40 mouse cellular contexts compared by ENCODE assay signal in the genomic region with DNA sequence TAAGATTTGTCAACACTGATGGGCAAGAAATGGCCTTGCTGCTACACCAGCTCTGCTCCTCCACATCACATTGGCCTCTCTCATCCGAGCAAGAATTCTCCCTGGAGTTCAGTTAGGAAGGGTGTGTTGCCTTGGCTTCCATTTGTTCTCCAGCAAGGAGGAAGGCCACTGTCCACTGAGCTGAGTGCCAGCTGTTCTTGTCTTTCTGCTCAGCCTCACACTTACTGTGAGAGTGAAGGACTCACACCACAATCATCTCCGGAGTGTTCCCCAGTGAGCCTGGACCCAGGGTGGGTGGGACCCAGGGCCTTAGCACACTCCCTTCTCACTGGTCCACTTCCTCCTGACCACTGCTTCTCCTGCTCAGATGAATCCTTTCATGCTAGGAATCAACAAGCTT. TPM values are rescaled to one million over a fixed set of nuclear protein-coding genes. Genes with fewer than 3 reads are reported as not detected.
"Had no signal": no experiment of that assay in that cellular context is flagged by ENCODE, and none has a peak within 500 bp of the region (broad histone marks: within the 10 kb centered on the region; RNA-seq: fewer than 3 reads in every experiment).

No protein-coding gene starts in this region.

- DNase-seq: gastrocnemius, adult 2 months; gastrocnemius, postnatal 14 days; gastrocnemius, postnatal 36 days; heart, adult 2 months; heart, postnatal 14 days; heart, postnatal 36 days; kidney, adult 11 months; kidney, adult 2 months; kidney, adult 9 months; kidney, postnatal 14 days; kidney, postnatal 36 days; layer of hippocampus, adult 9-11 months; layer of hippocampus, postnatal 36 days; left cerebral cortex, postnatal 4 days had no signal

- ATAC-seq: hindbrain, postnatal 0 days; intestine, embryonic 16.5 days; liver, embryonic 12.5 days had no signal

- H3K4me3 ChIP-seq: gastrocnemius, adult 2 months; heart, adult 2 months; heart, embryonic 13.5 days; heart, embryonic 15.5 days; hindbrain, embryonic 13.5 days; hindbrain, embryonic 15.5 days; kidney, embryonic 15.5 days; limb, embryonic 13.5 days; limb, embryonic 15.5 days; liver, embryonic 12.5 days had no signal

- H3K36me3 ChIP-seq: heart, embryonic 13.5 days; heart, embryonic 15.5 days; hindbrain, embryonic 13.5 days; hindbrain, embryonic 15.5 days; kidney, embryonic 15.5 days; limb, embryonic 15.5 days; liver, embryonic 12.5 days had no signal

- H3K27me3 ChIP-seq: heart, embryonic 15.5 days; hindbrain, embryonic 13.5 days; hindbrain, embryonic 15.5 days; kidney, embryonic 15.5 days; limb, embryonic 13.5 days; limb, embryonic 15.5 days had no signal

- H3K4me2 ChIP-seq: heart, embryonic 11.5 days; heart, embryonic 13.5 days; heart, embryonic 15.5 days; hindbrain, embryonic 13.5 days; hindbrain, embryonic 15.5 days; kidney, embryonic 15.5 days; limb, embryonic 13.5 days; limb, embryonic 15.5 days; liver, embryonic 12.5 days had no signal

RNA-seq across cellular contexts. Expression of a gene that starts 23.8 kb away (rescaled TPM):
- total RNA-seq: gastrocnemius, adult 2 months; gastrocnemius, postnatal 14 days; gastrocnemius, postnatal 36 days; heart, adult 2 months; heart, postnatal 14 days; heart, postnatal 36 days; hematopoietic stem cell, adult 5-6 weeks; hindbrain, postnatal 0 days; layer of hippocampus, adult 18-20 months; layer of hippocampus, adult 8-10 months; layer of hippocampus, postnatal 14 days; layer of hippocampus, postnatal 36 days; left cerebral cortex, adult 18-20 months; left cerebral cortex, postnatal 10 days; left cerebral cortex, postnatal 4 days; liver, adult 2 months had no signal
- polyA plus RNA-seq: heart, embryonic 11.5 days; heart, embryonic 13.5 days; heart, embryonic 15.5 days; heart, postnatal 0 days; hindbrain, embryonic 11.5 days; hindbrain, embryonic 13.5 days; hindbrain, embryonic 15.5 days; hindbrain, postnatal 0 days; intestine, embryonic 16.5 days; kidney, embryonic 15.5 days; kidney, postnatal 0 days; limb, embryonic 11.5 days; limb, embryonic 13.5 days; limb, embryonic 15.5 days; liver, adult 2 months; liver, embryonic 12.5 days; liver, embryonic 14.5 days had no signal

RNA-seq across cellular contexts. Expression of a gene that starts 46.2 kb away (rescaled TPM):
- total RNA-seq: gastrocnemius, adult 2 months; gastrocnemius, postnatal 14 days; gastrocnemius, postnatal 36 days; heart, adult 2 months; heart, postnatal 14 days; heart, postnatal 36 days; hematopoietic stem cell, adult 5-6 weeks; hindbrain, postnatal 0 days; layer of hippocampus, adult 18-20 months; layer of hippocampus, adult 8-10 months; layer of hippocampus, postnatal 14 days; layer of hippocampus, postnatal 36 days; left cerebral cortex, adult 18-20 months; left cerebral cortex, adult 8-10 months; left cerebral cortex, postnatal 10 days; left cerebral cortex, postnatal 25 days; left cerebral cortex, postnatal 4 days; liver, adult 2 months had no signal
- polyA plus RNA-seq: heart, adult 2 months; heart, embryonic 11.5 days; heart, embryonic 13.5 days; heart, embryonic 15.5 days; heart, postnatal 0 days; hindbrain, embryonic 11.5 days; hindbrain, embryonic 13.5 days; hindbrain, embryonic 15.5 days; hindbrain, postnatal 0 days; intestine, embryonic 14.5 days; intestine, embryonic 16.5 days; kidney, adult 2 months; kidney, embryonic 15.5 days; kidney, postnatal 0 days; limb, embryonic 11.5 days; limb, embryonic 13.5 days; limb, embryonic 15.5 days; liver, adult 2 months; liver, embryonic 12.5 days; liver, embryonic 14.5 days had no signal
